Mouse (Mus musculus) lung, postnatal 0 days (tissue): ENCODE data around the gene Ola1.

Experiments
- CTCF ChIP-seq: IDR thresholded peaks from 2 replicates; pipeline ENCODE4 v1.5.1; 2016; ENCODE audit warnings: antibody characterized with exemption, mild to moderate bottlenecking
- EP300 ChIP-seq: IDR thresholded peaks from 2 replicates; pipeline ENCODE4 v1.6.1; 2016; ENCODE audit warnings: antibody characterized with exemption, mild to moderate bottlenecking, control low read depth

- TF ChIP-seq CTCF (no peak), EP300 (peak; percentile 15; the same call in 1 of the 2 replicates)
These were observed 169.6 kb downstream of the Ola1 start for GRCm38 (mm10) chr2:73049001-73049684.
